Mouse (Mus musculus) liver, adult 2 months (tissue): ENCODE results near the gene Patj. TPM values are rescaled to one million over a fixed set of nuclear protein-coding genes. Genes with fewer than 3 reads are reported as not detected.
"Not testable (repeated sequence)": the region's sequence is repeated elsewhere in the genome, so short reads cannot be mapped to it uniquely, and the experiment has no call there.

Source experiments
- DNase-seq: peaks from one replicate; pipeline ENCODE4 v3.0.0-alpha.2; 2011; ENCODE audit warnings: low read depth, low spot score; ENCODE audit errors: extremely low read depth
- H3K27ac ChIP-seq: fragments of 200-500 bp; replicated peaks from 2 replicates; pipeline ENCODE4 v1.5.1; 2012; ENCODE audit warnings: low read depth, mild to moderate bottlenecking, control low read depth, inconsistent platforms, low read length; ENCODE audit not compliant: insufficient read depth
- H3K27me3 ChIP-seq: fragments of 200-500 bp; 2 replicates; pipeline ENCODE4 v1.6.1; 2012; ENCODE audit warnings: mild to moderate bottlenecking, moderate library complexity, low read length, inconsistent platforms; ENCODE audit not compliant: control insufficient read depth, insufficient read depth
- H3K36me3 ChIP-seq: fragments of 200-500 bp; 2 replicates; pipeline ENCODE4 v1.6.1; 2012; ENCODE audit warnings: low read length, inconsistent platforms; ENCODE audit not compliant: control insufficient read depth, insufficient read depth
- H3K4me1 ChIP-seq: fragments of 200-500 bp; 2 replicates; pipeline ENCODE4 v1.6.1; 2011; ENCODE audit warnings: low read length; ENCODE audit not compliant: control insufficient read depth, insufficient read depth
- H3K4me3 ChIP-seq: fragments of 200-500 bp; 2 replicates; pipeline ENCODE4 v1.5.1; 2011; ENCODE audit warnings: low read depth, mild to moderate bottlenecking, control low read depth, low read length, moderate library complexity; ENCODE audit not compliant: insufficient read depth
- H3K79me2 ChIP-seq: fragments of 200-500 bp; 2 replicates; pipeline ENCODE4 v1.6.1; 2012; ENCODE audit warnings: inconsistent platforms, mild to moderate bottlenecking, low read length, moderate library complexity; ENCODE audit not compliant: control insufficient read depth, insufficient read depth
- H3K9ac ChIP-seq: fragments of 200-500 bp; 2 replicates; pipeline ENCODE4 v1.6.1; 2012; ENCODE audit warnings: low read depth, mild to moderate bottlenecking, control low read depth, inconsistent platforms, low read length
- CTCF ChIP-seq: fragments of 200-500 bp; IDR thresholded peaks from 2 replicates; pipeline ENCODE4 v1.5.1; 2011; ENCODE audit warnings: low read depth, low read length, control low read depth
- POLR2A ChIP-seq: fragments of 200-500 bp; IDR thresholded peaks from 2 replicates; pipeline ENCODE4 v1.6.1; 2011; ENCODE audit warnings: low read length, control low read depth; ENCODE audit not compliant: insufficient read depth; ENCODE audit errors: extremely low read depth
- WGBS: fragments of 180-500 bp; shearing (Covaris S2); methylation state at CpG from one replicate; pipeline ENCODE4 v1.1.7; 2018; 5-methylcytosine and 5-hydroxymethylcytosine counted together
- polyA plus RNA-seq: library from polyadenylated mRNA; depleted of rRNA; stranded (reverse); fragments of >200 nt; gene quantifications from 2 replicates; pipeline ENCODE4 v1.2.3, GENCODE M21; 2012
- total RNA-seq: library from RNA; depleted of rRNA; stranded (reverse); fragments of >200 nt; gene quantifications from 2 replicates; pipeline ENCODE4 v1.2.3, GENCODE M21; 2014

Patj gene
- total and polyA plus RNA-seq, 2 experiments: 2.4 to 8.9 TPM

- H3K27ac ChIP-seq: no peak overlapping the region
- H3K9ac ChIP-seq: no peak overlapping the region
- no peaks in the 10 kb centered on the region for H3K27me3 ChIP-seq
- no peak for TF ChIP-seq CTCF
- no peak for TF ChIP-seq POLR2A
- no peak overlapping the region for H3K4me3 ChIP-seq
- H3K36me3 ChIP-seq: no peaks in the 10 kb centered on the region; the same call in 1 of the 2 replicates
- H3K79me2 ChIP-seq: no peaks in the 10 kb centered on the region
- DNase-seq: no peak
- H3K4me1 ChIP-seq: no peaks in the 10 kb centered on the region
- 84% methylated on average over 3 of the region's 3 CpGs for WGBS
These were observed 304.6 kb downstream of the Patj start for GRCm38 (mm10) chr4:98700156-98700555.

GRCm38 (mm10) chr4:98702201-98702894, 306.8 kb downstream of the Patj start:
- H3K27me3 ChIP-seq: no peaks in the 10 kb centered on the region
- no peak overlapping the region for H3K9ac ChIP-seq
- 38% methylated on average over 12 of the region's 12 CpGs for WGBS
- no peaks in the 10 kb centered on the region for H3K79me2 ChIP-seq
- no peak overlapping the region for H3K4me3 ChIP-seq
- TF ChIP-seq POLR2A (no peak), CTCF (peak; percentile 74)
- H3K27ac ChIP-seq: no peak overlapping the region
- no peaks in the 10 kb centered on the region; the same call in 1 of the 2 replicates for H3K36me3 ChIP-seq
- DNase-seq: peak; percentile 41
- H3K4me1 ChIP-seq: no peaks in the 10 kb centered on the region

GRCm38 (mm10) chr4:98710891-98711290, 315.3 kb downstream of the Patj start:
- no peak overlapping the region for H3K27ac ChIP-seq
- WGBS: 95% methylated on average over 8 of the region's 8 CpGs
- DNase-seq: no peak
- H3K27me3 ChIP-seq: no peaks in the 10 kb centered on the region
- H3K4me1 ChIP-seq: no peaks in the 10 kb centered on the region
- no peaks in the 10 kb centered on the region for H3K36me3 ChIP-seq
- TF ChIP-seq POLR2A (no peak), CTCF (no peak)
- no peak overlapping the region for H3K4me3 ChIP-seq
- no peak overlapping the region for H3K9ac ChIP-seq
- no peaks in the 10 kb centered on the region for H3K79me2 ChIP-seq

GRCm38 (mm10) chr4:98717735-98718546, 322.4 kb downstream of the Patj start:
- DNase-seq: no peak
- Histone ChIP-seq H3K36me3 (no peaks in the 10 kb centered on the region), H3K27ac (no peak overlapping the region), H3K27me3 (no peaks in the 10 kb centered on the region), H3K4me3 (no peak overlapping the region), H3K4me1 (no peaks in the 10 kb centered on the region), H3K9ac (no peak overlapping the region), H3K79me2 (no peaks in the 10 kb centered on the region)
- WGBS: 91% methylated on average over 17 of the region's 17 CpGs
- TF ChIP-seq POLR2A (no peak), CTCF (no peak)

GRCm38 (mm10) chr4:98718547-98718917, 322.9 kb downstream of the Patj start:
- DNase-seq: no peak
- Histone ChIP-seq H3K27ac (no peak overlapping the region), H3K79me2 (no peaks in the 10 kb centered on the region), H3K36me3 (no peaks in the 10 kb centered on the region), H3K4me3 (no peak overlapping the region), H3K4me1 (no peaks in the 10 kb centered on the region), H3K9ac (no peak overlapping the region), H3K27me3 (no peaks in the 10 kb centered on the region)
- TF ChIP-seq CTCF (no peak), POLR2A (no peak)
- 86% methylated on average over 10 of the region's 10 CpGs for WGBS

- H3K27ac ChIP-seq: no peak overlapping the region
- no peak overlapping the region for H3K4me3 ChIP-seq
- 16% methylated on average over 8 of the region's 8 CpGs for WGBS
- TF ChIP-seq POLR2A: no peak
- peak; percentile 92 for TF ChIP-seq CTCF
- no peaks in the 10 kb centered on the region for H3K36me3 ChIP-seq
- no peaks in the 10 kb centered on the region for H3K79me2 ChIP-seq
- H3K4me1 ChIP-seq: no peaks in the 10 kb centered on the region
- no peak overlapping the region for H3K9ac ChIP-seq
- DNase-seq: peak; percentile 36
- no peaks in the 10 kb centered on the region for H3K27me3 ChIP-seq
These were observed 326.9 kb downstream of the Patj start for GRCm38 (mm10) chr4:98722454-98722853.

GRCm38 (mm10) chr4:98724682-98725081, 329.1 kb downstream of the Patj start:
- not testable (repeated sequence) for H3K4me1 ChIP-seq, H3K79me2 ChIP-seq, DNase-seq, H3K9ac ChIP-seq, H3K27me3 ChIP-seq, H3K36me3 ChIP-seq, H3K4me3 ChIP-seq, H3K27ac ChIP-seq
- WGBS: 88% methylated on average over 1 of the region's 1 CpGs
